Mouse (Mus musculus): ENCODE results near the gene Cep19.
"Not testable (repeated sequence)": the region's sequence is repeated elsewhere in the genome, so short reads cannot be mapped to it uniquely, and the experiment has no call there.

DNA sequence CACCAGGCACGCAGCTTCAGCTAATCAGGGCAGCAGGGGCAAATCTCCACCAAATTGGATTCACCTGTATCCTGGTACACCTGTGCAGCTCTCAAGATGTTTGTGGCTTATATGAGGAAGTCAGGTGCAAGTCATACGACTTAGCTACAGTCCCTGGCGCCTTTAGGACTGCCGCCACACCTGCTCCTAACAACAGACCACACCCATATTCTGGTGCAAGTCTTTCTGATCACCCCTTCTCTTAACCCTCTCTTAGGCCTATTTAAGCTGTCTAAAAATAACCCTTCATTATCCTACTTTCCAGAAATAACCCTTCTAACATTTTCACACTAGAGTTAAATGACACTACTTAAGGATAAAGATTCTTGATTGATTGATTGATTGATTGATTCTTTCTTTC is 29.5 kb upstream of the Cep19 start:
- TF ChIP-seq CTCF (IDR thresholded peaks at IDR 0.05); POLR2A (IDR thresholded peaks at IDR 0.05; ENCODE audit: insufficient read depth, low read depth, low read length); EP300 (IDR thresholded peaks at IDR 0.05; ENCODE audit: insufficient read depth, low read depth, low read length): not testable (repeated sequence)
